Mouse (Mus musculus) central nervous system, embryonic 11.5 days (tissue): ENCODE measurements around the gene Olfr971. TPM values are rescaled to one million over a fixed set of nuclear protein-coding genes. Genes with fewer than 3 reads are reported as not detected.

Experiments used
- polyA plus RNA-seq: library from polyadenylated mRNA; depleted of rRNA; stranded (reverse); fragments of >200 nt; gene quantifications from 2 replicates; pipeline ENCODE4 v1.2.3, GENCODE M21; 2012; rRNA removed

The Olfr971 gene
- polyA plus RNA-seq = not detected in 2 replicates

DNA sequence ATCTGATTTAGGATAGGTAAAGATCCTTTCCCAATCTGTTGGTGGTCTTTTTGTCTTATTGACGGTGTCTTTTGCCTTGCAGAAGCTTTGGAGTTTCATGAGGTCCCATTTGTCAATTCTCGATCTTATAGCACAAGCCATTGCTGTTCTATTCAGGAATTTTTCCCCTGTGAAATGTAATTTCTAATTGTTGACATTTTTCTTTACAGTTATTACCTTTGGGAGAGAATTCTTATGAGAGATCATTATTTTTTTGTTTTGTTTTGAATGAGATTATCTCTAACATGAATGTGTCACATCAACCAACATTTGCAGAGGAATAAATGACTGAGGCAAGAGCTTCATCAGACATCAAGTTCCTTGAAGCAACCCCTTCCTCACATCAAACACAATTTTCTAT lies at the start of gene Olfr971:
Gene Olfr971 (plus strand): TSS at position 301 of the 400 bp plus-strand sequence.

DNA sequence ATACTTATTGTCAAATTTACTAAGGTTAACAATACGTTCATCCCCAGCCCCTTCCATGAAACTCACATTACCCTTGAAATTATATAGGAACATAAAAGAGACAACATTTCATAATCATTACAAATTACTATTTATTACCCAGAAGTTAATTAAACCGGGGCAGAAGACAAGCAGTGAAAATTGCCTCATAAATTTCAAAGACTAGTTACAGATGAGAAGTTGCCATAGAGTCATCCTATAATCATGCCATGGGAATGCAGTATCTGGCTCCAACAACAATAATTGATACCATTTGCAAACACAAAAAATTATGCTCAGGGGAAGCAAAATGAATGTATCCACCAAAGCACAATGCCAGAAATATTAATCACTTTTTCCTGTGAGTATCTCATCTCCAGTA lies 46.1 kb upstream of the Olfr971 start, which contains the start of gene Olfr969:
Gene Olfr969 (plus strand): TSS at position 388 of the 400 bp plus-strand sequence.

DNA sequence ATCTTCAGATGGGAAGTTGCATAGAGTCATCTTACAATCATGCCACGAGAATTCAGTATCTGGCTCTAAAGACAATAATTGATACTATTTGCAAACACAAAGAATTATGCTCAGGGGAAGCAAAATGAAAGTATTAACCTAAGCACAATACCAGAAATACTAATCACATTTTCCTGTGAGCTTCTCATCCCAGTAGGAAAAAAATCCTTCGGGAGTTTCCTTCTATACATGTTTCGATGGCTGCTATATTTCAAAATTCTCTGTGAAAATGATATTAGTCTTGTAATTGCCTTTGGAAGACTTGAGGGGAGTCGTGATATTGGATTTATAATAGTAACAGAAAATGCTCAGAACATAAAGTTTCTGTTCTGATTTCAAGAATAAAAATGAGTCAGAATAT lies 28.1 kb upstream of the Olfr971 start, which contains the start of gene Olfr970:
Gene Olfr970 (plus strand): TSS at position 301 of the 400 bp plus-strand sequence.

DNA sequence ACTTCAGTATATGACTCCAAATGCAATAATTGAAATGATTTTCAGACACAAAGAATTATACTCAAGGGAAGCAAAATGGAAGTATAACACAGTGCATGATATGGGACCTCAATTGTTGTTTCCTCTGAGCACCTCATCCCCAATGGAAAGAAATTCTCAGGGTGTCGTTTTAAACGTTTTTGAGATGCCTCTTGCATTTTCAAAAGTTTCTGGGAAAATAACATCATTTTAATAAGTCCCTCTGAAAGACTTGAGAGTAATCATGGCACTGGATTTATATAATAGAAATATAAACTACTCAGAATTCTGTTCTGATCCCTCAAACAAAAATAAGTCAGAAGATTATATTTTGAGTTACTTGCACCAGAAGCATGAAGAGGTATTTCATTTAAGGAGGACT lies 29.4 kb downstream of the Olfr971 start, which contains the start of gene Olfr972:
Gene Olfr972 (plus strand): TSS at position 301 of the 400 bp plus-strand sequence.

Other genes with a start within 250 kb of the Olfr971 start
- 13.6 and 24.2 TPM in 2 replicates for gene AW551984, start 232.5 kb upstream of the Olfr971 start, polyA plus RNA-seq
- 0.04 TPM in 1 of 2 replicates, not detected in the other for gene Olfr148, start 226.2 kb upstream of the Olfr971 start, polyA plus RNA-seq
- gene Olfr960, start 215.5 kb upstream of the Olfr971 start, polyA plus RNA-seq = 0.07 TPM in 1 of 2 replicates, not detected in the other
- not detected in 2 replicates for gene Olfr961, start 191.8 kb upstream of the Olfr971 start, polyA plus RNA-seq
- gene Olfr963, start 169.7 kb upstream of the Olfr971 start, polyA plus RNA-seq = not detected in 2 replicates
- not detected in 2 replicates for gene Olfr149, start 129.8 kb upstream of the Olfr971 start, polyA plus RNA-seq
- not detected in 2 replicates for gene Olfr965, start 125.5 kb upstream of the Olfr971 start, polyA plus RNA-seq
- gene Olfr150, start 105.9 kb upstream of the Olfr971 start, polyA plus RNA-seq = not detected in 2 replicates
- gene Olfr967, start 90.6 kb upstream of the Olfr971 start, polyA plus RNA-seq = not detected in 2 replicates
- gene Olfr968, start 53.6 kb upstream of the Olfr971 start, polyA plus RNA-seq = not detected in 2 replicates
- gene Olfr969, start 45.9 kb upstream of the Olfr971 start, polyA plus RNA-seq = not detected in 2 replicates
- gene Olfr970, start 28.0 kb upstream of the Olfr971 start, polyA plus RNA-seq = not detected in 2 replicates
- not detected in 2 replicates for gene Olfr972, start 29.5 kb downstream of the Olfr971 start, polyA plus RNA-seq
- gene Olfr229, start 70.5 kb downstream of the Olfr971 start, polyA plus RNA-seq = not detected in 2 replicates
- gene Olfr974, start 100.6 kb downstream of the Olfr971 start, polyA plus RNA-seq = not detected in 2 replicates
- gene Olfr975, start 115.2 kb downstream of the Olfr971 start, polyA plus RNA-seq = not detected in 2 replicates
- gene Olfr976, start 124.3 kb downstream of the Olfr971 start, polyA plus RNA-seq = not detected in 2 replicates
- gene Olfr978, start 155.2 kb downstream of the Olfr971 start, polyA plus RNA-seq = not detected in 2 replicates
- gene Olfr979, start 166.6 kb downstream of the Olfr971 start, polyA plus RNA-seq = not detected in 2 replicates
- gene Olfr980, start 172.7 kb downstream of the Olfr971 start, polyA plus RNA-seq = not detected in 2 replicates
- gene Olfr981, start 184.6 kb downstream of the Olfr971 start, polyA plus RNA-seq = not detected in 2 replicates
- not detected in 2 replicates for gene Olfr982, start 237.0 kb downstream of the Olfr971 start, polyA plus RNA-seq